Mouse (Mus musculus) G1E (cell line): ENCODE data around the gene Gm21972. TPM values are rescaled to one million over a fixed set of nuclear protein-coding genes. Genes with fewer than 3 reads are reported as not detected.

Experiments used
- ATAC-seq: 2 replicates; pipeline ENCODE4 v1.8.0; 2016; ENCODE audit warnings: mild to moderate bottlenecking; ENCODE audit not compliant: insufficient number of reproducible peaks, poor library complexity, low FRiP score, severe bottlenecking; ENCODE audit errors: extremely low read depth
- DNase-seq: peaks from one replicate; pipeline ENCODE4 v3.0.0; 2012; ENCODE audit warnings: low spot score
- H3K27me3 ChIP-seq: 2 replicates; pipeline ENCODE4 v1.6.1; 2012; ENCODE audit warnings: mild to moderate bottlenecking, low read length, inconsistent platforms; ENCODE audit not compliant: insufficient read depth
- H3K36me3 ChIP-seq: replicated peaks from 2 replicates; pipeline ENCODE3; 2012; ENCODE audit warnings: mild to moderate bottlenecking, inconsistent platforms
- H3K4me1 ChIP-seq: 2 replicates; pipeline ENCODE4 v1.6.1; 2012; ENCODE audit warnings: low read depth, low read length, inconsistent platforms, mixed read lengths; ENCODE audit not compliant: insufficient read depth
- H3K4me3 ChIP-seq: 2 replicates; pipeline ENCODE4 v1.5.1; 2012; ENCODE audit warnings: low read depth, mild to moderate bottlenecking, inconsistent platforms, low read length, moderate library complexity, mixed read lengths
- H3K9me3 ChIP-seq: replicated peaks from 2 replicates; pipeline ENCODE4 v1.6.1; 2012; ENCODE audit warnings: inconsistent platforms
- CTCF ChIP-seq: IDR thresholded peaks from 2 replicates; pipeline ENCODE4 v1.5.1; 2012; ENCODE audit warnings: low read depth, low read length, inconsistent platforms, mixed read lengths
- GATA1 ChIP-seq: IDR thresholded peaks from 2 replicates; pipeline ENCODE4 v1.6.1; 2012; ENCODE audit warnings: borderline replicate concordance, low read length, inconsistent platforms, mixed read lengths
- GATA2 ChIP-seq: IDR thresholded peaks from 2 replicates; pipeline ENCODE4 v1.6.1; 2012; ENCODE audit warnings: low read depth, low read length, inconsistent platforms, borderline replicate concordance
- POLR2AphosphoS5 ChIP-seq: IDR thresholded peaks from 2 replicates; pipeline ENCODE4 v1.6.1; 2012; ENCODE audit warnings: low read depth, low read length, inconsistent platforms; ENCODE audit not compliant: insufficient replicate concordance
- TAL1 ChIP-seq: conservative IDR thresholded peaks from 2 replicates; pipeline ENCODE4 v1.6.1; 2012; ENCODE audit warnings: low read depth, low read length, inconsistent platforms, mixed read lengths
- polyA plus RNA-seq: library from polyadenylated mRNA; stranded (reverse); fragments of >175 nt; gene quantifications from 2 replicates; pipeline ENCODE4 v1.2.3, GENCODE M21; 2012
- total RNA-seq, 2 experiments: library from RNA; stranded (forward) in 1 of 2; stranded (reverse) in 1 of 2; fragments of 200-1000 nt in 1 of 2; fragments of >200 nt in 1 of 2; fragmentation: Nextera tagmentation in 1 of 2; gene quantifications; 2 replicates each; pipeline ENCODE4 v1.2.3; 2014 to 2017

The Gm21972 gene
- total and polyA plus RNA-seq, 3 experiments: 8.2 to 10.7 (median 9.3) TPM

GRCm38 (mm10) chr1:86156595-86156994, 23.2 kb downstream of the Gm21972 start:
- no peaks in the 10 kb centered on the region for H3K9me3 ChIP-seq
- H3K36me3 ChIP-seq: peaks cover 52% of the 10 kb centered on the region
- TF ChIP-seq POLR2AphosphoS5 (no peak), TAL1 (no peak), CTCF (no peak), GATA1 (no peak), GATA2 (no peak)
- ATAC-seq (no peak), DNase-seq (no peak)
- H3K4me3 ChIP-seq: no peak overlapping the region
- H3K4me1 ChIP-seq: peaks cover 21% of the 10 kb centered on the region
- no peaks in the 10 kb centered on the region for H3K27me3 ChIP-seq

DNA sequence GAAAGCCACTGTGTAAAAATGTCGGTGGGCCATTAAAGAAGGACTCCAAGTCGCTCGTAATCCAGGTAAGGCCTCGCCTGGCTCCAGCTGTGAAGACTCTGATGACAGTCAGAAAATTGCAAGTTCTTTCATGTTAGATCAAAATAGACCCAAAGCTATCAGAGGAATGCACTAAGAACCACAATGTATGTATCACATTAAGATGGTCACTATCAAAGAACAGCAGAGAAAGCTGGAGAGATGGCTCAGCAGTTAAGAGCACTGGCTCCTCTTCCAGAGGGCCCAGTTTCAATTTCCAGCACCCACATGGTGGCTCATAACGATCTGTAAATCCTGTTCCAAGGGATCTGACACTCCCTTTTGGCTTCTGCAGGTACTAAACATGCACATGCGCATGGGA, 26.6 kb downstream of the Gm21972 start:
- no peak for ATAC-seq
- no peak for DNase-seq
- Histone ChIP-seq H3K4me3 (no peak overlapping the region), H3K9me3 (no peaks in the 10 kb centered on the region), H3K4me1 (peaks cover 9% of the 10 kb centered on the region), H3K27me3 (no peaks in the 10 kb centered on the region), H3K36me3 (peaks cover 79% of the 10 kb centered on the region)
- no peak for TF ChIP-seq GATA2
- no peak for TF ChIP-seq GATA1
- TF ChIP-seq TAL1: no peak
- TF ChIP-seq CTCF: no peak
- TF ChIP-seq POLR2AphosphoS5: no peak

- peaks cover 5% of the 10 kb centered on the region for H3K4me1 ChIP-seq
- H3K27me3 ChIP-seq: no peaks in the 10 kb centered on the region
- peaks cover 83% of the 10 kb centered on the region for H3K36me3 ChIP-seq
- H3K9me3 ChIP-seq: no peaks in the 10 kb centered on the region
- no peak overlapping the region for H3K4me3 ChIP-seq
- ATAC-seq: no peak
- TF ChIP-seq CTCF: no peak
- no peak for TF ChIP-seq GATA1
- no peak for TF ChIP-seq GATA2
- no peak for TF ChIP-seq POLR2AphosphoS5
- TF ChIP-seq TAL1: no peak
- DNase-seq: no peak
These were observed 27.0 kb downstream of the Gm21972 start for GRCm38 (mm10) chr1:86160479-86160878.

- H3K4me1 ChIP-seq: no peaks in the 10 kb centered on the region; the same call in 1 of the 2 replicates
- DNase-seq: no peak
- peaks cover 80% of the 10 kb centered on the region for H3K36me3 ChIP-seq
- no peaks in the 10 kb centered on the region for H3K9me3 ChIP-seq
- TF ChIP-seq GATA2 (no peak), GATA1 (no peak), POLR2AphosphoS5 (no peak), TAL1 (no peak), CTCF (no peak)
- no peaks in the 10 kb centered on the region for H3K27me3 ChIP-seq
- no peak overlapping the region for H3K4me3 ChIP-seq
- ATAC-seq: no peak
These were observed 27.6 kb downstream of the Gm21972 start for GRCm38 (mm10) chr1:86161061-86161460.

- H3K36me3 ChIP-seq: peaks cover 67% of the 10 kb centered on the region
- H3K27me3 ChIP-seq: no peaks in the 10 kb centered on the region
- DNase-seq (no peak), ATAC-seq (no peak)
- no peak overlapping the region for H3K4me3 ChIP-seq
- TF ChIP-seq GATA2 (no peak), CTCF (no peak), TAL1 (no peak)
- peaks cover 3% of the 10 kb centered on the region; the same call in 1 of the 2 replicates for H3K4me1 ChIP-seq
- H3K9me3 ChIP-seq: no peaks in the 10 kb centered on the region
These were observed 41.2 kb downstream of the Gm21972 start for GRCm38 (mm10) chr1:86174602-86175001.

- TF ChIP-seq GATA2 (no peak), GATA1 (no peak), POLR2AphosphoS5 (no peak), TAL1 (no peak), CTCF (no peak)
- H3K27me3 ChIP-seq: no peaks in the 10 kb centered on the region
These were observed 42.6 kb downstream of the Gm21972 start for GRCm38 (mm10) chr1:86176066-86176465.

More at GRCm38 (mm10) chr1:86176066-86176465, 42.6 kb downstream of the Gm21972 start:
- Histone ChIP-seq H3K4me1 (peaks cover 3% of the 10 kb centered on the region; the same call in 1 of the 2 replicates), H3K9me3 (no peaks in the 10 kb centered on the region), H3K4me3 (no peak overlapping the region), H3K36me3 (peaks cover 68% of the 10 kb centered on the region)
- ATAC-seq (no peak), DNase-seq (no peak)
